Mouse (Mus musculus): Measurements from ENCODE around the gene Leo1. TPM values are rescaled to one million over a fixed set of nuclear protein-coding genes. Genes with fewer than 3 reads are reported as not detected.
A peak's percentile ranks its signal among the peaks of the same experiment; 100 is the strongest.

Gene Leo1
- polyA plus RNA-seq (2014; fragmentation: Nextera tagmentation; extraction: Ambion mirVana): 39.5 and 39.7 TPM in 2 replicates

GRCm38 (mm10) chr9:75440796-75441666 is at the start of gene Leo1:
Gene Leo1, plus strand, starts transcription at chr9:75441524.
- no peaks in the 10 kb centered on the region for H3K9me3 ChIP-seq (ENCODE audit: low read depth, low read length)
- peak within 1 kb of the TSS; percentile 75 for H3K9ac ChIP-seq
- TF ChIP-seq CTCF (IDR thresholded peaks at IDR 0.05; ENCODE audit: low read depth): no peak
- ATAC-seq (ENCODE audit: insufficient read depth) (peak; percentile 94), DNase-seq (peak; percentile 95)
- H3K4me3 ChIP-seq (ENCODE audit: low read depth, low read length): peak within 1 kb of the TSS; percentile 72
- peak within 1 kb of the TSS; percentile 82 for H3K27ac ChIP-seq (ENCODE audit: low read depth)
- H3K4me2 ChIP-seq: peak within 1 kb of the TSS; percentile 87
- peaks cover 10% of the 10 kb centered on the region for H3K36me3 ChIP-seq (ENCODE audit: insufficient read depth)
- no peaks in the 10 kb centered on the region for H3K27me3 ChIP-seq (ENCODE audit: insufficient read depth, low read length)
- WGBS: under 1% methylated on average over 45 of the region's 45 CpGs
- H3K4me1 ChIP-seq (ENCODE audit: insufficient read depth): peaks cover 7% of the 10 kb centered on the region; the same call in 1 of the 2 replicates

GRCm38 (mm10) chr9:75393251-75393650 is 48.1 kb upstream of the Leo1 start:
- no peaks in the 10 kb centered on the region for H3K4me1 ChIP-seq (ENCODE audit: insufficient read depth)
- H3K9me3 ChIP-seq (ENCODE audit: low read depth, low read length): no peaks in the 10 kb centered on the region
- H3K27ac ChIP-seq (ENCODE audit: low read depth): no peak overlapping the region
- 78% methylated on average over 12 of the region's 12 CpGs for WGBS
- H3K4me3 ChIP-seq (ENCODE audit: low read depth, low read length): no peak overlapping the region
- H3K36me3 ChIP-seq (ENCODE audit: insufficient read depth): peaks cover 94% of the 10 kb centered on the region
- DNase-seq: no peak
- H3K4me2 ChIP-seq: no peak overlapping the region
- H3K27me3 ChIP-seq (ENCODE audit: insufficient read depth, low read length): no peaks in the 10 kb centered on the region
- no peak for TF ChIP-seq CTCF (IDR thresholded peaks at IDR 0.05; ENCODE audit: low read depth)
- H3K9ac ChIP-seq: no peak overlapping the region
- ATAC-seq (ENCODE audit: insufficient read depth): no peak

GRCm38 (mm10) chr9:75395971-75396370 is 45.4 kb upstream of the Leo1 start:
- DNase-seq (no peak), ATAC-seq (ENCODE audit: insufficient read depth) (no peak)
- H3K9ac ChIP-seq: no peak overlapping the region
- no peaks in the 10 kb centered on the region for H3K4me1 ChIP-seq (ENCODE audit: insufficient read depth)
- no peaks in the 10 kb centered on the region for H3K9me3 ChIP-seq (ENCODE audit: low read depth, low read length)
- no peak overlapping the region for H3K4me2 ChIP-seq
- H3K36me3 ChIP-seq (ENCODE audit: insufficient read depth): peaks cover 69% of the 10 kb centered on the region
- no peak overlapping the region for H3K4me3 ChIP-seq (ENCODE audit: low read depth, low read length)
- 79% methylated on average over 6 of the region's 6 CpGs for WGBS
- no peaks in the 10 kb centered on the region for H3K27me3 ChIP-seq (ENCODE audit: insufficient read depth, low read length)
- H3K27ac ChIP-seq (ENCODE audit: low read depth): no peak overlapping the region
- no peak for TF ChIP-seq CTCF (IDR thresholded peaks at IDR 0.05; ENCODE audit: low read depth)

GRCm38 (mm10) chr9:75399069-75399468 is 42.3 kb upstream of the Leo1 start:
- peaks cover 3% of the 10 kb centered on the region; the same call in 1 of the 2 replicates for H3K4me1 ChIP-seq (ENCODE audit: insufficient read depth)
- H3K27ac ChIP-seq (ENCODE audit: low read depth): no peak overlapping the region
- H3K4me3 ChIP-seq (ENCODE audit: low read depth, low read length): no peak overlapping the region
- 91% methylated on average over 4 of the region's 4 CpGs for WGBS
- H3K9me3 ChIP-seq (ENCODE audit: low read depth, low read length): no peaks in the 10 kb centered on the region
- no peak overlapping the region for H3K9ac ChIP-seq
- no peaks in the 10 kb centered on the region for H3K27me3 ChIP-seq (ENCODE audit: insufficient read depth, low read length)
- no peak overlapping the region for H3K4me2 ChIP-seq
- peaks cover 41% of the 10 kb centered on the region for H3K36me3 ChIP-seq (ENCODE audit: insufficient read depth)
- TF ChIP-seq CTCF (IDR thresholded peaks at IDR 0.05; ENCODE audit: low read depth): peak; percentile 18; the same call in 1 of the 2 replicates
- ATAC-seq (ENCODE audit: insufficient read depth) (no peak), DNase-seq (no peak)

- Histone ChIP-seq H3K9me3 (ENCODE audit: low read depth, low read length) (no peaks in the 10 kb centered on the region), H3K27ac (ENCODE audit: low read depth) (no peak overlapping the region), H3K4me2 (no peak overlapping the region), H3K9ac (no peak overlapping the region), H3K36me3 (ENCODE audit: insufficient read depth) (peaks cover 25% of the 10 kb centered on the region), H3K4me1 (ENCODE audit: insufficient read depth) (peaks cover 3% of the 10 kb centered on the region; the same call in 1 of the 2 replicates), H3K4me3 (ENCODE audit: low read depth, low read length) (no peak overlapping the region), H3K27me3 (ENCODE audit: insufficient read depth, low read length) (no peaks in the 10 kb centered on the region)
- no peak for DNase-seq
- TF ChIP-seq CTCF (IDR thresholded peaks at IDR 0.05; ENCODE audit: low read depth): no peak
- no peak for ATAC-seq (ENCODE audit: insufficient read depth)
- 63% methylated on average over 5 of the region's 5 CpGs for WGBS
Measured at GRCm38 (mm10) chr9:75400639-75401038, 40.7 kb upstream of the Leo1 start.

- DNase-seq: no peak
- WGBS: 65% methylated on average over 20 of the region's 20 CpGs
- no peak overlapping the region for H3K4me2 ChIP-seq
- peaks cover 14% of the 10 kb centered on the region for H3K36me3 ChIP-seq (ENCODE audit: insufficient read depth)
- no peak overlapping the region for H3K9ac ChIP-seq
- H3K27me3 ChIP-seq (ENCODE audit: insufficient read depth, low read length): no peaks in the 10 kb centered on the region
- no peak for TF ChIP-seq CTCF (IDR thresholded peaks at IDR 0.05; ENCODE audit: low read depth)
- H3K4me3 ChIP-seq (ENCODE audit: low read depth, low read length): no peak overlapping the region
- peaks cover 3% of the 10 kb centered on the region for H3K4me1 ChIP-seq (ENCODE audit: insufficient read depth)
- no peak for ATAC-seq (ENCODE audit: insufficient read depth)
- H3K27ac ChIP-seq (ENCODE audit: low read depth): no peak overlapping the region
- H3K9me3 ChIP-seq (ENCODE audit: low read depth, low read length): no peaks in the 10 kb centered on the region
Measured at GRCm38 (mm10) chr9:75401593-75402504, 39.5 kb upstream of the Leo1 start.
